Mouse (Mus musculus): ENCODE measurements around the gene Khk.

DNA sequence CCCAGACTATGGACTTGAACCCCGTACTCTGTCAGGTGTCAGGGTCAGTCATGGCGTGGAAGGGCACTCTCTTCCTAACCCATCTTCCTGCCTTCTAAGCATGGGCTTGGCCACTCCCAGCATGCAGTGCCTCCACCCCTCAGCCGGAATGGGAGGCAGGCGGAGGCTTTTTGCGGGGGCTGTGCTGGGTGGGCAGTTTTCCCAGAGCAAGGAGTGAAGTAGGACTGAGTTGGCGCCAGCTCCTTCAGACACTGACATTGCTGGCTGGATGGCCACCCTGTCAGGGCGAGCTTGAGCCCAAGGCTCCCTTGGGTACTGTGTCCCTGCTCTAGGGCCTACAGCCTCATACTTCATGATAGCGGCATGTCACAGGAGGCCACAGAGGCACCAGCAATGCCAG is 47.2 kb downstream of the Khk start, which contains the start of gene Tcf23:
- no peak for TF ChIP-seq CTCF (IDR thresholded peaks at IDR 0.05; ENCODE audit: low read depth, low read length)
- TF ChIP-seq POLR2A (IDR thresholded peaks at IDR 0.05; ENCODE audit: borderline replicate concordance, low read depth, low read length): no peak
